Mouse (Mus musculus) lung, postnatal 0 days (tissue): Measurements from ENCODE around the gene Cbfb. TPM values are rescaled to one million over a fixed set of nuclear protein-coding genes. Genes with fewer than 3 reads are reported as not detected.

Experiments
- ATAC-seq: fragments of 200-750 bp; cut with Nextera tagmentation; 2 replicates; pipeline ENCODE4 v1.8.0; 2017; ENCODE audit warnings: moderate library complexity
- DNase-seq: peaks from one replicate; pipeline ENCODE4 v3.0.0-alpha.2; 2016; ENCODE audit warnings: low spot score
- H3K27ac ChIP-seq: fragments of 300-500 bp; sonication (generic); 2 replicates; pipeline ENCODE4 v1.5.1; 2014; ENCODE audit warnings: antibody characterized with exemption, mild to moderate bottlenecking, low read length, mixed read lengths
- H3K27me3 ChIP-seq: fragments of 300-500 bp; sonication (generic); replicated peaks from 2 replicates; pipeline ENCODE4 v1.6.1; 2014; ENCODE audit warnings: low read length, mixed read lengths; ENCODE audit not compliant: insufficient read depth
- H3K36me3 ChIP-seq: fragments of 300-500 bp; sonication (generic); 2 replicates; pipeline ENCODE4 v1.6.1; 2014; ENCODE audit warnings: low read length, mixed read lengths; ENCODE audit not compliant: insufficient read depth
- H3K4me1 ChIP-seq: fragments of 300-500 bp; sonication (generic); 2 replicates; pipeline ENCODE4 v1.6.1; 2014; ENCODE audit warnings: antibody characterized with exemption, low read depth, low read length, mixed read lengths; ENCODE audit not compliant: insufficient read depth
- H3K4me2 ChIP-seq: fragments of 300-500 bp; sonication (generic); replicated peaks from 2 replicates; pipeline ENCODE4 v1.6.1; 2014; ENCODE audit warnings: low read depth, mild to moderate bottlenecking, low read length, moderate library complexity, mixed read lengths
- H3K4me3 ChIP-seq: fragments of 300-500 bp; sonication (generic); 2 replicates; pipeline ENCODE4 v1.5.1; 2014; ENCODE audit warnings: low read depth, low read length
- H3K9ac ChIP-seq: fragments of 300-500 bp; sonication (generic); replicated peaks from 2 replicates; pipeline ENCODE4 v1.6.1; 2014; ENCODE audit warnings: low read depth, mild to moderate bottlenecking
- H3K9me3 ChIP-seq: fragments of 300-500 bp; sonication (generic); 2 replicates; pipeline ENCODE4 v1.6.1; 2016; ENCODE audit warnings: low read length, mixed read lengths
- CTCF ChIP-seq: IDR thresholded peaks from 2 replicates; pipeline ENCODE4 v1.5.1; 2016; ENCODE audit warnings: antibody characterized with exemption, mild to moderate bottlenecking
- EP300 ChIP-seq: IDR thresholded peaks from 2 replicates; pipeline ENCODE4 v1.6.1; 2016; ENCODE audit warnings: antibody characterized with exemption, mild to moderate bottlenecking, control low read depth
- WGBS: fragments of 180-500 bp; shearing (Covaris S2); extraction: QIAGEN DNeasy Blood & Tissue Kit; methylation state at CpG from one replicate; pipeline ENCODE4 v1.1.7; 2014; 5-methylcytosine and 5-hydroxymethylcytosine counted together
- polyA plus RNA-seq: library from polyadenylated mRNA; unstranded; fragments of >200 nt; fragmentation: Nextera tagmentation; extraction: Ambion mirVana; gene quantifications from 2 replicates; pipeline ENCODE4 v1.2.1, GENCODE M21; 2015

Gene Cbfb
- polyA plus RNA-seq, 1 experiment from 2014 or later: 29.0 TPM

DNA sequence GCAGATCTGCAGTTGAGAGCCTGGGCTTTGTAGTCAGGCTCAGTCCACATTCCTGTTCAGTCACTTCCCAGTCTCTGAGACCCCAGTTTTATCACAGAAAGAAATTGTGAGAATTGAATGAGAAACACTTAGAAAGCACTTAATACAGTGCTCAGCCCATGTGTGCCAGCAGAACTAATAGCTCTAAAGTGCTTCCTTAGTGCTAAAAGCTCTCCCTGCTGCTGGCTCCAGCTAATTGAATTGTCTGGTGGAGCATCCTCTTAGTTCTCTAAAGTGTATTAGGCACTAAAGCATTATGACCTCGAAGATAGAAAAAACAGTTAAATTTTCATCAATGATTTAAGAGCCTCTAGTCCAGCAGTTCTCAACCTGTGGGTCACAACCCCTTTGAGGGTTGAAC is 35.3 kb downstream of the Cbfb start:
- no peak overlapping the region for H3K4me3 ChIP-seq
- no peaks in the 10 kb centered on the region for H3K4me1 ChIP-seq
- H3K36me3 ChIP-seq: no peaks in the 10 kb centered on the region
- ATAC-seq (no peak), DNase-seq (no peak)
- H3K27ac ChIP-seq: no peak overlapping the region
- no peak overlapping the region for H3K9ac ChIP-seq
- WGBS: 82% methylated on average over 1 of the region's 1 CpGs
- H3K27me3 ChIP-seq: no peaks in the 10 kb centered on the region
- TF ChIP-seq CTCF (no peak), EP300 (no peak)
- H3K9me3 ChIP-seq: no peaks in the 10 kb centered on the region
- H3K4me2 ChIP-seq: no peak overlapping the region

- Histone ChIP-seq H3K27me3 (no peaks in the 10 kb centered on the region), H3K9me3 (no peaks in the 10 kb centered on the region), H3K36me3 (no peaks in the 10 kb centered on the region), H3K4me3 (no peak overlapping the region), H3K4me1 (no peaks in the 10 kb centered on the region), H3K4me2 (no peak overlapping the region), H3K9ac (no peak overlapping the region), H3K27ac (no peak overlapping the region)
- DNase-seq (no peak), ATAC-seq (no peak)
- no peak for TF ChIP-seq CTCF
- no peak for TF ChIP-seq EP300
- WGBS: 69% methylated on average over 7 of the region's 7 CpGs
Observed at GRCm38 (mm10) chr8:105206766-105207275, 36.3 kb downstream of the Cbfb start.

GRCm38 (mm10) chr8:105207675-105208273 is 37.3 kb downstream of the Cbfb start:
- no peak overlapping the region for H3K27ac ChIP-seq
- no peaks in the 10 kb centered on the region for H3K36me3 ChIP-seq
- H3K4me1 ChIP-seq: no peaks in the 10 kb centered on the region
- no peak overlapping the region for H3K4me3 ChIP-seq
- DNase-seq (no peak), ATAC-seq (no peak)
- H3K9ac ChIP-seq: no peak overlapping the region
- no peaks in the 10 kb centered on the region for H3K9me3 ChIP-seq
- 86% methylated on average over 2 of the region's 2 CpGs for WGBS
- H3K4me2 ChIP-seq: no peak overlapping the region
- no peak for TF ChIP-seq EP300
- no peaks in the 10 kb centered on the region for H3K27me3 ChIP-seq

DNA sequence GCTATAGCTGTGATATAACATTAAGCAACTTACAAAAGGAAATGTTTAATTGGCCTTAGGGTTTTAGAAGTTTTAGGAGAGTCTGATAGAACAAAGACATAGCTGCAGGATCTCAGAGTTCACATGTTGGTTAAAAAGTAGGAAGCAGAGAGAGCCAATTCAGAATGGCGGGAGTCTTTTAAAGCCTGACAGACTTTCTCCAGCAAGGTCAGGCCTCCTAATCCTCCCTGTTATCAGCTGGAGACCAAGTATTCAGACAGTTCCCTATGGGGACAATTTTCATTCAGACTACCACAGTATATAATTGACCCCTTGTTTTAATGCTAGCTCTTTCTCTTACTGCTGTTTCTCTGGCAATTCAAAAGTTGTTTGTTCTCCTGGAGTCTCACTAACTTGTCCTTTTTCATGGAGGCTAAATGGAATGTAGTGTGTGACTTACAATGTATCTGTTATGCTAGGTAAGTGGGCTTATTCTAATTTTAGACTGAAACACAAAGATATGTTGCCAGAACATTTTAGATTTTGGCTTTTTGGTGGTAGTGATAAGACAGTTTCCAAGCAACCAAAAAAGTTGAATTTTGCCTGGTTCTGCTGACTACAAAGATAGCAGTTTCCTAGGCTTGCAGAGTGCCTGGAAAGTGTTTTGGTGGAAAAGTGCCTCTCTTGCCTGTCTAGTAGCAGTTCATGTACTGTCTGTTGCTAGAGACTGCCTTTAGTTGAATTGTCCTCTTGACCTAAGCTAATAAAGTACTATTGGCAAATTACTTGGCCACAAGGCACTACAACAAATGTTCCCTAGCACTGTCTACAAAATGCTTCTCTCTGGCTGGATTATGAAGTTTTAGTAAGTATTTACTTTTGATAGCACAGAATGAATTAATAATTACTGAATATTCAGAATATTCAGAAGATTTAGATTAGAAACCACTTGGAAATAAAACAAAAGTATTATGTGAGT is 39.0 kb downstream of the Cbfb start:
- no peak overlapping the region for H3K4me3 ChIP-seq
- H3K4me1 ChIP-seq: no peaks in the 10 kb centered on the region
- H3K36me3 ChIP-seq: no peaks in the 10 kb centered on the region
- H3K27me3 ChIP-seq: no peaks in the 10 kb centered on the region
- no peak for ATAC-seq
- H3K4me2 ChIP-seq: no peak overlapping the region
- TF ChIP-seq CTCF (no peak), EP300 (no peak)
- no peak overlapping the region for H3K27ac ChIP-seq
- H3K9ac ChIP-seq: no peak overlapping the region
- no peak for DNase-seq
- no peaks in the 10 kb centered on the region for H3K9me3 ChIP-seq
- 72% methylated on average over 1 of the region's 1 CpGs for WGBS

GRCm38 (mm10) chr8:105214104-105214503 is 43.6 kb downstream of the Cbfb start:
- H3K4me1 ChIP-seq: no peaks in the 10 kb centered on the region
- no peak overlapping the region for H3K4me2 ChIP-seq
- WGBS: 87% methylated on average over 5 of the region's 5 CpGs
- H3K27ac ChIP-seq: no peak overlapping the region
- TF ChIP-seq EP300 (no peak), CTCF (peak; percentile 35)
- H3K9me3 ChIP-seq: no peaks in the 10 kb centered on the region
- no peaks in the 10 kb centered on the region for H3K27me3 ChIP-seq
- no peak overlapping the region for H3K9ac ChIP-seq
- H3K4me3 ChIP-seq: no peak overlapping the region
- DNase-seq (no peak), ATAC-seq (no peak)
- 0 out of 2 replicates have a peak, but pooled peaks cover 5% of the 10 kb centered on the region for H3K36me3 ChIP-seq

- Histone ChIP-seq H3K4me3 (no peak overlapping the region), H3K36me3 (0 out of 2 replicates have a peak, but pooled peaks cover 5% of the 10 kb centered on the region), H3K27ac (no peak overlapping the region), H3K9me3 (no peaks in the 10 kb centered on the region), H3K4me2 (no peak overlapping the region), H3K9ac (no peak overlapping the region), H3K27me3 (no peaks in the 10 kb centered on the region), H3K4me1 (no peaks in the 10 kb centered on the region)
- TF ChIP-seq EP300 (no peak), CTCF (peak; percentile 76)
- 79% methylated on average over 5 of the region's 5 CpGs for WGBS
- no peak for ATAC-seq
- peak; percentile 80 for DNase-seq
Observed at GRCm38 (mm10) chr8:105217926-105218522, 47.5 kb downstream of the Cbfb start.
